Mouse (Mus musculus) MEL (cell line): ENCODE measurements around the gene Bzw2. TPM values are rescaled to one million over a fixed set of nuclear protein-coding genes. Genes with fewer than 3 reads are reported as not detected.

ENCODE experiments used
- DNase-seq: peaks from one replicate; pipeline ENCODE4 v3.0.0; 2011; ENCODE audit warnings: low read depth, low spot score
- H3K27ac ChIP-seq: 2 replicates; pipeline ENCODE4 v1.5.1; 2012; ENCODE audit warnings: low read depth, mild to moderate bottlenecking, control low read depth, low read length, moderate library complexity; ENCODE audit not compliant: control insufficient read depth
- H3K27me3 ChIP-seq, 2 experiments: fragments of 150-350 bp in 1 of 2; sonication (generic) in 1 of 2; 2 replicates each; pipeline ENCODE4 v1.6.1; 2012; ENCODE audit warnings: low read length in 2 of 2, mild to moderate bottlenecking in 2 of 2, improper control_type of control experiment in 1 of 2, moderate library complexity in 1 of 2; ENCODE audit not compliant: insufficient read depth in 2 of 2, control insufficient read depth in 1 of 2
- H3K36me3 ChIP-seq, 2 experiments: 2 replicates each; pipeline ENCODE4 v1.6.1; 2012 to 2014; ENCODE audit warnings: low read length in 2 of 2, improper control_type of control experiment in 1 of 2, inconsistent platforms in 1 of 2, mild to moderate bottlenecking in 1 of 2; ENCODE audit not compliant: insufficient read depth in 2 of 2, control insufficient read depth in 1 of 2
- H3K4me1 ChIP-seq, 2 experiments: fragments of 150-350 bp in 1 of 2; sonication (generic) in 1 of 2; 2 replicates each; pipeline ENCODE4 v1.6.1; 2012; ENCODE audit warnings: low read length in 2 of 2, improper control_type of control experiment in 1 of 2, mild to moderate bottlenecking in 1 of 2; ENCODE audit not compliant: insufficient read depth in 2 of 2, control insufficient read depth in 1 of 2
- H3K4me3 ChIP-seq, 2 experiments: fragments of 150-350 bp in 1 of 2; sonication (generic) in 1 of 2; 2 replicates each; pipeline ENCODE4 v1.5.1; 2012; ENCODE audit warnings: low read depth in 2 of 2, low read length in 2 of 2, mild to moderate bottlenecking in 2 of 2, moderate library complexity in 2 of 2, control low read depth in 1 of 2, improper control_type of control experiment in 1 of 2; ENCODE audit not compliant: control insufficient read depth in 1 of 2, insufficient read depth in 1 of 2
- H3K79me2 ChIP-seq: 2 replicates; pipeline ENCODE4 v1.6.1; 2012; ENCODE audit warnings: mild to moderate bottlenecking, low read length, moderate library complexity; ENCODE audit not compliant: control insufficient read depth, poor library complexity, insufficient read depth
- H3K9ac ChIP-seq: 2 replicates; pipeline ENCODE4 v1.6.1; 2012; ENCODE audit warnings: low read depth, mild to moderate bottlenecking, control low read depth, low read length, moderate library complexity; ENCODE audit not compliant: control insufficient read depth, poor library complexity, severe bottlenecking
- H3K9me3 ChIP-seq: fragments of 150-350 bp; sonication (generic); replicated peaks from 2 replicates; pipeline ENCODE4 v1.6.1; 2012; ENCODE audit warnings: mild to moderate bottlenecking, low read length, improper control_type of control experiment, moderate library complexity; ENCODE audit not compliant: insufficient read depth
- BHLHE40 ChIP-seq: IDR thresholded peaks from 2 replicates; pipeline ENCODE4 v1.6.1; 2012; ENCODE audit warnings: low read depth, mild to moderate bottlenecking, inconsistent platforms, low read length, improper control_type of control experiment, borderline replicate concordance
- CHD1 ChIP-seq: IDR thresholded peaks from 2 replicates; pipeline ENCODE4 v1.6.1; 2012; ENCODE audit warnings: low read depth, mild to moderate bottlenecking, inconsistent platforms, low read length, improper control_type of control experiment
- CHD2 ChIP-seq: IDR thresholded peaks from 2 replicates; pipeline ENCODE4 v1.6.1; 2011; ENCODE audit warnings: low read length, improper control_type of control experiment
- CTCF ChIP-seq, 3 experiments: IDR thresholded peaks in 2 of 3; conservative IDR thresholded peaks in 1 of 3; 2 replicates each; pipeline ENCODE4 v1.5.1; 2011 to 2012; ENCODE audit warnings: low read length in 3 of 3, low read depth in 2 of 3, mild to moderate bottlenecking in 2 of 3, improper control_type of control experiment in 1 of 3, inconsistent platforms in 1 of 3, mixed read lengths in 1 of 3, moderate library complexity in 1 of 3; ENCODE audit not compliant: control insufficient read depth in 1 of 3, insufficient read depth in 1 of 3, poor library complexity in 1 of 3, severe bottlenecking in 1 of 3
- ELF1 ChIP-seq: IDR thresholded peaks from 2 replicates; pipeline ENCODE4 v1.6.1; 2014; ENCODE audit warnings: low read depth, mild to moderate bottlenecking, inconsistent platforms, low read length, improper control_type of control experiment, moderate library complexity
- EP300 ChIP-seq, 2 experiments: IDR thresholded peaks; 2 replicates each; pipeline ENCODE4 v1.6.1; 2011; ENCODE audit warnings: improper control_type of control experiment in 2 of 2, low read length in 2 of 2, low read depth in 1 of 2, mild to moderate bottlenecking in 1 of 2
- ETS1 ChIP-seq: IDR thresholded peaks from 2 replicates; pipeline ENCODE4 v1.6.1; 2012; ENCODE audit warnings: low read depth, mild to moderate bottlenecking, inconsistent platforms, low read length, improper control_type of control experiment, moderate library complexity
- GABPA ChIP-seq: IDR thresholded peaks from 2 replicates; pipeline ENCODE4 v1.6.1; 2012; ENCODE audit warnings: low read depth, mild to moderate bottlenecking, inconsistent platforms, low read length, improper control_type of control experiment, moderate library complexity
- GATA1 ChIP-seq: IDR thresholded peaks from 2 replicates; pipeline ENCODE4 v1.6.1; 2011; ENCODE audit warnings: low read depth, low read length, improper control_type of control experiment
- JUND ChIP-seq: IDR thresholded peaks from 2 replicates; pipeline ENCODE4 v1.6.1; 2011; ENCODE audit warnings: low read depth, mild to moderate bottlenecking, improper control_type of control experiment, low read length
- MAFK ChIP-seq: IDR thresholded peaks from 2 replicates; pipeline ENCODE4 v1.6.1; 2011; ENCODE audit warnings: low read depth, mild to moderate bottlenecking, low read length, improper control_type of control experiment, borderline replicate concordance
- MAX ChIP-seq: IDR thresholded peaks from 2 replicates; pipeline ENCODE4 v1.6.1; 2011; ENCODE audit warnings: low read length, improper control_type of control experiment
- MXI1 ChIP-seq: IDR thresholded peaks from 2 replicates; pipeline ENCODE4 v1.6.1; 2011; ENCODE audit warnings: mild to moderate bottlenecking, low read depth, low read length, improper control_type of control experiment
- MYB ChIP-seq: IDR thresholded peaks from 2 replicates; pipeline ENCODE4 v1.6.1; 2011; ENCODE audit warnings: mild to moderate bottlenecking, low read depth, low read length, improper control_type of control experiment
- MYC ChIP-seq: IDR thresholded peaks from 2 replicates; pipeline ENCODE4 v1.6.1; 2011; ENCODE audit warnings: low read depth, mild to moderate bottlenecking, low read length, improper control_type of control experiment, moderate library complexity
- NRF1 ChIP-seq: IDR thresholded peaks from 2 replicates; pipeline ENCODE4 v1.6.1; 2014; ENCODE audit warnings: low read depth, mild to moderate bottlenecking, inconsistent platforms, low read length, improper control_type of control experiment, moderate library complexity; ENCODE audit not compliant: poor library complexity, insufficient read depth, severe bottlenecking
- POLR2A ChIP-seq, 2 experiments: IDR thresholded peaks; 2 replicates each; pipeline ENCODE4 v1.6.1; 2011 to 2012; ENCODE audit warnings: low read length in 2 of 2, mild to moderate bottlenecking in 2 of 2, control low read depth in 1 of 2, improper control_type of control experiment in 1 of 2, low read depth in 1 of 2, moderate library complexity in 1 of 2; ENCODE audit not compliant: control insufficient read depth in 1 of 2, insufficient read depth in 1 of 2, poor library complexity in 1 of 2
- POLR2AphosphoS2 ChIP-seq: IDR thresholded peaks from 2 replicates; pipeline ENCODE4 v1.6.1; 2011; ENCODE audit warnings: low read length, improper control_type of control experiment
- POLR2AphosphoS5 ChIP-seq: IDR thresholded peaks from 2 replicates; pipeline ENCODE4 v1.6.1; 2012; ENCODE audit warnings: low read depth, borderline replicate concordance, mild to moderate bottlenecking, inconsistent platforms, low read length, moderate library complexity, mixed read lengths
- RAD21 ChIP-seq: IDR thresholded peaks from 2 replicates; pipeline ENCODE4 v1.6.1; 2011; ENCODE audit warnings: mild to moderate bottlenecking, low read depth, low read length, improper control_type of control experiment
- SIN3A ChIP-seq: IDR thresholded peaks from 2 replicates; pipeline ENCODE4 v1.6.1; 2012; ENCODE audit warnings: low read length, improper control_type of control experiment, inconsistent platforms
- SMC3 ChIP-seq: IDR thresholded peaks from 2 replicates; pipeline ENCODE4 v1.6.1; 2011; ENCODE audit warnings: low read depth, low read length, improper control_type of control experiment
- TBP ChIP-seq: IDR thresholded peaks from 2 replicates; pipeline ENCODE4 v1.8.0; 2011; ENCODE audit warnings: low read depth, low read length, improper control_type of control experiment
- TCF12 ChIP-seq: IDR thresholded peaks from 2 replicates; pipeline ENCODE4 v1.6.1; 2014; ENCODE audit warnings: low read depth, mild to moderate bottlenecking, inconsistent platforms, low read length, improper control_type of control experiment, moderate library complexity
- USF1 ChIP-seq: IDR thresholded peaks from 2 replicates; pipeline ENCODE4 v1.6.1; 2014; ENCODE audit warnings: low read depth, mild to moderate bottlenecking, inconsistent platforms, low read length, improper control_type of control experiment, moderate library complexity
- USF2 ChIP-seq, 2 experiments: IDR thresholded peaks; 2 replicates each; pipeline ENCODE4 v1.6.1; 2011 to 2012; ENCODE audit warnings: improper control_type of control experiment in 2 of 2, low read length in 2 of 2, borderline replicate concordance in 1 of 2, inconsistent platforms in 1 of 2, low read depth in 1 of 2, mild to moderate bottlenecking in 1 of 2; ENCODE audit not compliant: insufficient read depth in 1 of 2
- ZMIZ1 ChIP-seq: IDR thresholded peaks from 2 replicates; pipeline ENCODE4 v1.6.1; 2012; ENCODE audit warnings: low read depth, mild to moderate bottlenecking, inconsistent platforms, low read length, improper control_type of control experiment, moderate library complexity
- ZNF384 ChIP-seq: IDR thresholded peaks from 2 replicates; pipeline ENCODE4 v1.6.1; 2012; ENCODE audit warnings: low read depth, mild to moderate bottlenecking, inconsistent platforms, low read length, improper control_type of control experiment
- polyA plus RNA-seq, 2 experiments: library from polyadenylated mRNA; stranded (reverse) in 1 of 2; unstranded in 1 of 2; fragments of >175 nt in 1 of 2; fragments of >200 nt in 1 of 2; gene quantifications; 2 replicates each; pipeline versions ENCODE4 v1.2.1 to v1.2.4; 2012; ENCODE audit warnings: low replicate concordance in 2 of 2, low read depth in 1 of 2; ENCODE audit not compliant: insufficient read length in 2 of 2, insufficient read depth in 1 of 2, missing spikeins in 1 of 2
- total RNA-seq: library from RNA; depleted of rRNA; stranded (reverse); fragments of 300-350 nt; gene quantifications from 2 replicates; pipeline ENCODE4 v1.2.3, GENCODE M21; 2012

The Bzw2 gene
- total and polyA plus RNA-seq, 3 experiments: 155 to 170 (median 157) TPM

- Histone ChIP-seq H3K9ac (no peak overlapping the region), H3K79me2 (no peaks in the 10 kb centered on the region), H3K4me3 (no peak overlapping the region), H3K27me3 (no peaks in the 10 kb centered on the region), H3K9me3 (no peaks in the 10 kb centered on the region), H3K4me1 (peaks cover 10 to 13% of the 10 kb centered on the region in 2 experiments), H3K36me3 (peaks cover 6 to 15% of the 10 kb centered on the region in 2 experiments), H3K27ac (no peak overlapping the region)
- TF ChIP-seq RAD21: no peak
- no peak for TF ChIP-seq USF2 (IDR thresholded peaks at IDR 0.05; ENCODE audit: borderline replicate concordance in 1 of 2, insufficient read depth in 1 of 2, low read depth in 1 of 2, low read length in 2 of 2)
- no peak for TF ChIP-seq MYB
- no peak for TF ChIP-seq SIN3A
- no peak for TF ChIP-seq EP300 (IDR thresholded peaks at IDR 0.05; ENCODE audit: low read depth in 1 of 2, low read length in 2 of 2)
- no peak for TF ChIP-seq SMC3
- no peak for TF ChIP-seq ZMIZ1
- TF ChIP-seq JUND: no peak
- no peak for TF ChIP-seq MYC
- no peak for TF ChIP-seq BHLHE40
- TF ChIP-seq CHD1: no peak
- no peak for TF ChIP-seq TCF12
- no peak for TF ChIP-seq CTCF (IDR thresholded peaks at IDR 0.05 in 2 of 3, conservative IDR thresholded peaks at IDR 0.05 in 1 of 3; ENCODE audit: control insufficient read depth in 1 of 3, insufficient read depth in 1 of 3, low read depth in 2 of 3, low read length in 3 of 3, poor library complexity in 1 of 3, severe bottlenecking in 1 of 3)
- TF ChIP-seq CHD2: no peak
- TF ChIP-seq POLR2AphosphoS2: no peak
- TF ChIP-seq GATA1: no peak
- TF ChIP-seq POLR2A (IDR thresholded peaks at IDR 0.05; ENCODE audit: control insufficient read depth in 1 of 2, insufficient read depth in 1 of 2, low read depth in 1 of 2, low read length in 2 of 2, poor library complexity in 1 of 2): no peak
- TF ChIP-seq ELF1: no peak
- no peak for TF ChIP-seq TBP
- DNase-seq: no peak
These were observed 7.4 kb upstream of the Bzw2 start for GRCm38 (mm10) chr12:36165299-36165698.

GRCm38 (mm10) chr12:36164126-36164791, 6.4 kb upstream of the Bzw2 start:
- no peaks in the 10 kb centered on the region for H3K27me3 ChIP-seq
- H3K9ac ChIP-seq: no peak overlapping the region
- H3K4me3 ChIP-seq: no peak overlapping the region
- H3K27ac ChIP-seq: no peak overlapping the region
- peaks cover 0 to 15% of the 10 kb centered on the region in 2 experiments; a peak in 3 of 4 replicates for H3K36me3 ChIP-seq
- no peaks in the 10 kb centered on the region for H3K9me3 ChIP-seq
- peak; percentile 31 for DNase-seq
- H3K4me1 ChIP-seq: peaks cover 10 to 13% of the 10 kb centered on the region in 2 experiments
- peaks cover 1% of the 10 kb centered on the region; the same call in 1 of the 2 replicates for H3K79me2 ChIP-seq
- TF ChIP-seq SIN3A: peak; percentile 64
- TF ChIP-seq ELF1: 0 out of 2 replicates have a peak, but pooled peaks have one; percentile 21
- no peak for TF ChIP-seq GABPA
- 0 out of 2 replicates have a peak, but pooled peaks have one; percentile 9 for TF ChIP-seq MAX
- TF ChIP-seq POLR2AphosphoS2: no peak
- no peak for TF ChIP-seq NRF1
- peak; percentile 52 to 58 for TF ChIP-seq EP300 (IDR thresholded peaks at IDR 0.05; ENCODE audit: low read depth in 1 of 2, low read length in 2 of 2)
- TF ChIP-seq CHD2: no peak
- no peak for TF ChIP-seq USF2 (IDR thresholded peaks at IDR 0.05; ENCODE audit: borderline replicate concordance in 1 of 2, insufficient read depth in 1 of 2, low read depth in 1 of 2, low read length in 2 of 2)
- TF ChIP-seq CHD1: no peak
- no peak for TF ChIP-seq MYB
- TF ChIP-seq POLR2A (IDR thresholded peaks at IDR 0.05; ENCODE audit: control insufficient read depth in 1 of 2, insufficient read depth in 1 of 2, low read depth in 1 of 2, low read length in 2 of 2, poor library complexity in 1 of 2): no peak
- peak; percentile 4; the same call in 1 of the 2 replicates for TF ChIP-seq USF1
- no peak for TF ChIP-seq MAFK
- TF ChIP-seq CTCF (IDR thresholded peaks at IDR 0.05 in 2 of 3, conservative IDR thresholded peaks at IDR 0.05 in 1 of 3; ENCODE audit: control insufficient read depth in 1 of 3, insufficient read depth in 1 of 3, low read depth in 2 of 3, low read length in 3 of 3, poor library complexity in 1 of 3, severe bottlenecking in 1 of 3): no peak
- TF ChIP-seq ZNF384: peak; percentile 55; the same call in 1 of the 2 replicates
- TF ChIP-seq POLR2AphosphoS5: no peak
- TF ChIP-seq MXI1: 0 out of 2 replicates have a peak, but pooled peaks have one; percentile 38
- peak; percentile 39; the same call in 1 of the 2 replicates for TF ChIP-seq ETS1
